Mouse (Mus musculus) gastrocnemius, postnatal 25 days (tissue): ENCODE measurements around the gene Tnfrsf9. TPM values are rescaled to one million over a fixed set of nuclear protein-coding genes. Genes with fewer than 3 reads are reported as not detected.

Experiments used
- DNase-seq: peaks from one replicate; pipeline ENCODE4 v3.0.0; 2022
- total RNA-seq, 2 experiments: library from RNA; stranded (reverse); gene quantifications; 1 replicate in 1 of 2; 2 replicates in 1 of 2; pipeline ENCODE4 v1.2.3; 2021

The Tnfrsf9 gene
- total RNA-seq, 2 experiments from 2014 or later: 0.18 TPM; not detected in 1

- DNase-seq: no peak
Measured at GRCm38 (mm10) chr4:150990148-150990547, 75.8 kb downstream of the Tnfrsf9 start.

Other genes with a start within 250 kb of the Tnfrsf9 start
- gene Errfi1, start 60.6 kb upstream of the Tnfrsf9 start, total RNA-seq: 10 to 100 TPM; 16.0 to 17.9 TPM
- gene Park7, start 125 bp upstream of the Tnfrsf9 start, total RNA-seq: 100 to 1,000 TPM; 669 to 811 TPM
- not detected for gene Uts2, start 82.5 kb downstream of the Tnfrsf9 start, total RNA-seq
- gene Per3, start 130.1 kb downstream of the Tnfrsf9 start, total RNA-seq: 10 to 100 TPM in 1 of 2 experiments, 1 to 10 TPM in 1; 3.8 to 16.2 TPM
- 10 to 100 TPM; 49.0 to 54.0 TPM for gene Vamp3, start 143.4 kb downstream of the Tnfrsf9 start, total RNA-seq
- gene Gm13090, start 175.0 kb downstream of the Tnfrsf9 start, total RNA-seq: not detected